Mouse (Mus musculus) granulocyte monocyte progenitor cell, adult 5-6 weeks (primary cell): ENCODE measurements at regions not wholly inside any gene's neighbourhood (a gene's known extent, or its start where the extent isn't known, plus 50 kb on each side); places are given as distances from the start of the nearest gene placed in this dataset.

Source experiments
- ATAC-seq: replicated peaks from 2 replicates; pipeline ENCODE4 v1.8.0; 2016; ENCODE audit warnings: mild to moderate bottlenecking, moderate TSS enrichment, inconsistent platforms; ENCODE audit not compliant: poor library complexity, severe bottlenecking

- ATAC-seq: no peak
Measured at GRCm38 (mm10) chr3:151938472-151939029, 101.1 kb upstream of the Ptgfr start.

- ATAC-seq: no peak
Measured at GRCm38 (mm10) chr3:151931656-151932055, 94.2 kb upstream of the Ptgfr start.

GRCm38 (mm10) chr3:151931096-151931495 is 93.7 kb upstream of the Ptgfr start:
- no peak for ATAC-seq

- peak; percentile 91 for ATAC-seq
Measured at GRCm38 (mm10) chr3:151914010-151914513, 76.6 kb upstream of the Ptgfr start.

GRCm38 (mm10) chr3:151912292-151912691 is 74.9 kb upstream of the Ptgfr start:
- peak; percentile 63 for ATAC-seq

- no peak for ATAC-seq
Measured at GRCm38 (mm10) chr3:151910851-151911250, 73.4 kb upstream of the Ptgfr start.

GRCm38 (mm10) chr3:151909344-151909743 is 71.9 kb upstream of the Ptgfr start:
- no peak for ATAC-seq

- ATAC-seq: no peak
Measured at GRCm38 (mm10) chr3:151908886-151909285, 71.5 kb upstream of the Ptgfr start.

- no peak for ATAC-seq
Measured at GRCm38 (mm10) chr3:151905775-151906174, 68.3 kb upstream of the Ptgfr start.

- no peak for ATAC-seq
Measured at GRCm38 (mm10) chr3:151903169-151903568, 65.7 kb upstream of the Ptgfr start.

GRCm38 (mm10) chr3:151902216-151902827 is 64.9 kb upstream of the Ptgfr start:
- no peak for ATAC-seq

- ATAC-seq: no peak
Measured at GRCm38 (mm10) chr3:151899676-151900075, 62.2 kb upstream of the Ptgfr start.

GRCm38 (mm10) chr3:151899094-151899493 is 61.7 kb upstream of the Ptgfr start:
- no peak for ATAC-seq

- no peak for ATAC-seq
Measured at GRCm38 (mm10) chr3:151896320-151896719, 58.9 kb upstream of the Ptgfr start.

- ATAC-seq: no peak
Measured at GRCm38 (mm10) chr3:151894712-151895111, 57.3 kb upstream of the Ptgfr start.

GRCm38 (mm10) chr3:151893421-151894235 is 56.2 kb upstream of the Ptgfr start:
- ATAC-seq: no peak

GRCm38 (mm10) chr3:151891760-151892253 is 54.4 kb upstream of the Ptgfr start:
- no peak for ATAC-seq

GRCm38 (mm10) chr3:151891336-151891735 is 53.9 kb upstream of the Ptgfr start:
- no peak for ATAC-seq

- no peak for ATAC-seq
Measured at GRCm38 (mm10) chr3:151889738-151890137, 52.3 kb upstream of the Ptgfr start.
